Mouse (Mus musculus) spleen, adult 2 months (tissue): ENCODE data around the gene Nrsn2. TPM values are rescaled to one million over a fixed set of nuclear protein-coding genes. Genes with fewer than 3 reads are reported as not detected.

Source experiments
- DNase-seq, 2 experiments: peaks; one replicate each; pipeline versions ENCODE4 v3.0.0 to v3.0.0-alpha.2; 2012 to 2021; ENCODE audit warnings: low spot score in 2 of 2, low read depth in 1 of 2
- H3K27ac ChIP-seq: fragments of 200-500 bp; 2 replicates; pipeline ENCODE4 v1.5.1; 2012; ENCODE audit warnings: low read length, inconsistent platforms; ENCODE audit not compliant: insufficient read depth
- H3K27me3 ChIP-seq: fragments of 200-500 bp; 2 replicates; pipeline ENCODE4 v1.6.1; 2012; ENCODE audit warnings: mild to moderate bottlenecking, moderate library complexity, low read length, inconsistent platforms; ENCODE audit not compliant: control insufficient read depth, insufficient read depth
- H3K36me3 ChIP-seq: fragments of 200-500 bp; 2 replicates; pipeline ENCODE4 v1.6.1; 2012; ENCODE audit warnings: mild to moderate bottlenecking, low read length, inconsistent platforms; ENCODE audit not compliant: control insufficient read depth, insufficient read depth
- H3K4me1 ChIP-seq: fragments of 200-500 bp; 2 replicates; pipeline ENCODE4 v1.6.1; 2011; ENCODE audit warnings: inconsistent platforms; ENCODE audit not compliant: control insufficient read depth, insufficient read depth, insufficient read length
- H3K4me3 ChIP-seq: fragments of 200-500 bp; 2 replicates; pipeline ENCODE4 v1.5.1; 2011; ENCODE audit warnings: mild to moderate bottlenecking, inconsistent platforms; ENCODE audit not compliant: insufficient read depth, insufficient read length; ENCODE audit errors: extremely low read depth
- CTCF ChIP-seq: fragments of 200-500 bp; IDR thresholded peaks from 2 replicates; pipeline ENCODE4 v1.5.1; 2011; ENCODE audit warnings: mild to moderate bottlenecking, inconsistent platforms; ENCODE audit not compliant: insufficient read depth, insufficient read length, insufficient replicate concordance; ENCODE audit errors: extremely low read depth
- POLR2A ChIP-seq: fragments of 200-500 bp; IDR thresholded peaks from 2 replicates; pipeline ENCODE4 v1.6.1; 2011; ENCODE audit warnings: low read depth, low read length, inconsistent platforms
- WGBS: fragments of 180-500 bp; shearing (Covaris S2); methylation state at CpG from one replicate; pipeline ENCODE4 v1.1.7; 2018; 5-methylcytosine and 5-hydroxymethylcytosine counted together
- polyA plus RNA-seq: library from polyadenylated mRNA; depleted of rRNA; stranded (reverse); fragments of >200 nt; gene quantifications from 2 replicates; pipeline ENCODE4 v1.2.3, GENCODE M21; 2012

Gene Nrsn2
- polyA plus RNA-seq, 1 experiment = not detected

GRCm38 (mm10) chr2:152412526-152413157, 36.2 kb upstream of the Nrsn2 start:
- 81% methylated on average over 15 of the region's 15 CpGs for WGBS
- Histone ChIP-seq H3K4me1 (no peaks in the 10 kb centered on the region; the same call in none of the 2 replicates), H3K36me3 (no peaks in the 10 kb centered on the region), H3K27ac (no peak overlapping the region), H3K27me3 (peaks cover 10% of the 10 kb centered on the region; the same call in 1 of the 2 replicates), H3K4me3 (no peak overlapping the region)
- no peak for DNase-seq
- TF ChIP-seq POLR2A = no peak
- no peak for TF ChIP-seq CTCF

GRCm38 (mm10) chr2:152411471-152411870, 35.0 kb upstream of the Nrsn2 start:
- H3K36me3 ChIP-seq = no peaks in the 10 kb centered on the region
- no peak for DNase-seq
- peaks cover 10% of the 10 kb centered on the region; the same call in 1 of the 2 replicates for H3K27me3 ChIP-seq
- H3K27ac ChIP-seq = no peak overlapping the region
- 91% methylated on average over 7 of the region's 7 CpGs for whole genome bisulfite sequencing
- no peaks in the 10 kb centered on the region; the same call in none of the 2 replicates for H3K4me1 ChIP-seq
- no peak for TF ChIP-seq CTCF
- no peak for TF ChIP-seq POLR2A
- no peak overlapping the region for H3K4me3 ChIP-seq

- H3K36me3 ChIP-seq = no peaks in the 10 kb centered on the region
- no peak for DNase-seq
- H3K4me1 ChIP-seq = no peaks in the 10 kb centered on the region; the same call in none of the 2 replicates
- H3K4me3 ChIP-seq = no peak overlapping the region
- TF ChIP-seq POLR2A (no peak), CTCF (no peak)
- peaks cover 10% of the 10 kb centered on the region; the same call in 1 of the 2 replicates for H3K27me3 ChIP-seq
- WGBS = 61% methylated on average over 15 of the region's 15 CpGs
- H3K27ac ChIP-seq = peak overlapping the region; percentile 45; the same call in 1 of the 2 replicates
Measured at GRCm38 (mm10) chr2:152410971-152411371, 34.5 kb upstream of the Nrsn2 start.

GRCm38 (mm10) chr2:152409781-152410180, 33.3 kb upstream of the Nrsn2 start:
- Histone ChIP-seq H3K4me1 (peaks cover 3% of the 10 kb centered on the region), H3K36me3 (no peaks in the 10 kb centered on the region), H3K4me3 (no peak overlapping the region), H3K27me3 (peaks cover 6% of the 10 kb centered on the region; the same call in 1 of the 2 replicates), H3K27ac (no peak overlapping the region)
- 92% methylated on average over 6 of the region's 6 CpGs for WGBS
- TF ChIP-seq POLR2A (no peak), CTCF (no peak)
- no peak for DNase-seq

- 1% methylated on average over 19 of the region's 19 CpGs for WGBS
- TF ChIP-seq POLR2A (no peak), CTCF (no peak)
- Histone ChIP-seq H3K36me3 (no peaks in the 10 kb centered on the region), H3K27me3 (no peaks in the 10 kb centered on the region), H3K27ac (no peak overlapping the region), H3K4me1 (peaks cover 3% of the 10 kb centered on the region), H3K4me3 (peak overlapping the region; percentile 25)
- DNase-seq = peak; percentile 63 to 83
Measured at GRCm38 (mm10) chr2:152406126-152406525, 29.7 kb upstream of the Nrsn2 start.

- WGBS = 17% methylated on average over 13 of the region's 13 CpGs
- H3K36me3 ChIP-seq = no peaks in the 10 kb centered on the region
- no peak for DNase-seq
- H3K27me3 ChIP-seq = peaks cover 2% of the 10 kb centered on the region; the same call in 1 of the 2 replicates
- TF ChIP-seq POLR2A = no peak
- TF ChIP-seq CTCF = no peak
- H3K4me3 ChIP-seq = peak overlapping the region; percentile 36; the same call in 1 of the 2 replicates
- peaks cover 9% of the 10 kb centered on the region for H3K4me1 ChIP-seq
- H3K27ac ChIP-seq = no peak overlapping the region
Measured at GRCm38 (mm10) chr2:152399122-152399542, 22.7 kb upstream of the Nrsn2 start.

GRCm38 (mm10) chr2:152398691-152399090, 22.3 kb upstream of the Nrsn2 start:
- Histone ChIP-seq H3K36me3 (no peaks in the 10 kb centered on the region), H3K27me3 (peaks cover 2% of the 10 kb centered on the region; the same call in 1 of the 2 replicates), H3K4me1 (peaks cover 9% of the 10 kb centered on the region), H3K27ac (peak overlapping the region; percentile 20; the same call in 1 of the 2 replicates), H3K4me3 (peak overlapping the region; percentile 66)
- under 1% methylated on average over 37 of the region's 38 CpGs for WGBS
- TF ChIP-seq CTCF = no peak
- no peak for TF ChIP-seq POLR2A
- DNase-seq = peak; percentile 78 to 84
